Mouse (Mus musculus): ENCODE measurements at regions not wholly inside any gene's neighbourhood (a gene's known extent, or its start where the extent isn't known, plus 50 kb on each side); places are given as distances from the start of the nearest gene placed in this dataset.
A peak's percentile ranks its signal among the peaks of the same experiment; 100 is the strongest.

DNA sequence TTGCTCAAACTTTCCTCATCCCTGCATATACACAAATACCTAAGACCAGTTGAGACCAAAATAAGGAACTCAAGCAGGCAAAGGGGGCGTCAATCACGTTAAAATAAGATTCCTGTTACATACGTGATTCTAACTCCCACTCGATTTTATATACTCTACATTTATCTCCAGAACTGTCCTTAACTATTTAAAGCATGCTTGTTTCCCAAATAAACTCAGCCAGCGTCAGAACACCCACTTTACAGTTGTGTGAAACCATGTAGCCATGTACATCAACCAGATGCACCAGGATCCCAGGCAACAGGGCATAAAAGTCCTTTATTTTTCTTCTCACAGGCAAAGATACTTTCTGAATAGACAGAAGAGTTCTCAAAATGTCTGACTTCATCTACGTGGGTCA is 61.5 kb downstream of the Ccna1 start:
- DNase-seq (ENCODE audit: low spot score) = no peak

DNA sequence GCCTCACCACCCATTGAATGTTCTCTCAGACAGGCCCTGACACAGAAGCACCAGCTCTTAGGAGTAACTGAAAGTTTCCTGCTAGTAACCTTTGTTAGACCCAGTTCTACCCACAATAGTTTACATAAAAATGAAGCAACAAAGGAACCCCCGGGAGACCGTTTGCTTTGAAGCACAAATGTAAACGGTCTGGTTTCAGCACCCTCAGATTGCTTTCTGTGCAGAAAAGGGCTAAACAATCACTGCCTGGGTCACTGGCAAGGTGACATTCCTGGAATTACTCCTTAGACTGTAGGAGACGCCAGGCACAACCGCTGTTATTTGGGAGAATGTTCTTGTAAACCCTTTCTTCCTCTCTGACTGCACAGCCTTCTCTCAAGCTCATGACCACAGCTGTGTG is 65.2 kb downstream of the Ccna1 start:
- DNase-seq (ENCODE audit: low spot score) = no peak

DNA sequence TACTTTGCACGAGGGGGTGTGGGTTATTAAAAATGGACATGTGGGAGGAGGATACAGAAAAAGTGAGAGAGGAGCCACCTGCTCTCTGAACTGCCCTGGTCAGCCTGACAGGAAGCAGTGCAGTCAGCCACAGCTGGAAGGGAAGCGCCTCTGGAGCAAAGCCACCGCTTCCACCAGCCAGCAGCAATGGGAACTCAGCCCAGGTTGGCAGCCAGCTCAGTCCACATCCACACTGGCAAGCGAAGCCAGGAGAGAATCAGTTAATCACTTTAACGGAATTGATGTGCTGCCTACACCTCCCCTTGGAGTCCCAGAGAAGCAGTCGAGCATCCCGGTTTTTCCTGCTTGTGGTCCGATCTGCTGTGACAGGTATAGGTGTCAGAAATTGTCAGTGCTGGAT is 65.9 kb downstream of the Ccna1 start:
- DNase-seq (ENCODE audit: low spot score) = peak; percentile 46

- no peak for DNase-seq (ENCODE audit: low spot score)
Observed at GRCm38 (mm10) chr3:54981488-54981887, 65.8 kb upstream of the Sertm1 start.

DNA sequence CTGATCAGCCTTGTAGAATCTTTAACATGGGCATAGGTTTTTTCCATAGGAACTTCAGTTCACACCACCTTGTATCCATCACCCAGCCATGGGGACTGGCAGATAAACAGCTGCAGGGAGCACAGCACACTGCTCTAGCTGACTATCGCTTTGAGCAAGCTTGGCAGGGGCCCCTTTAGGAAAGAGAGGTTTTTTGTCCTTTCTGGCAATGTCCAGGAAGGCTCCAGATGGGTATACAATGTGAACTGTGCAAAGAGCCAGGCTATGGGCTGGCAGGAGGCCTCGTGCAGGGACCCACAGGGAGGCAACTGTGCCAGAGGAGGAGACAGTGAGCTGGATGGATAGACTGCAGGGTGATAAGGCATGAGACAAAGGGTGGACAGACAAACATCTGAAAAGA is 64.6 kb upstream of the Sertm1 start:
- no peak for DNase-seq (ENCODE audit: low spot score)

DNA sequence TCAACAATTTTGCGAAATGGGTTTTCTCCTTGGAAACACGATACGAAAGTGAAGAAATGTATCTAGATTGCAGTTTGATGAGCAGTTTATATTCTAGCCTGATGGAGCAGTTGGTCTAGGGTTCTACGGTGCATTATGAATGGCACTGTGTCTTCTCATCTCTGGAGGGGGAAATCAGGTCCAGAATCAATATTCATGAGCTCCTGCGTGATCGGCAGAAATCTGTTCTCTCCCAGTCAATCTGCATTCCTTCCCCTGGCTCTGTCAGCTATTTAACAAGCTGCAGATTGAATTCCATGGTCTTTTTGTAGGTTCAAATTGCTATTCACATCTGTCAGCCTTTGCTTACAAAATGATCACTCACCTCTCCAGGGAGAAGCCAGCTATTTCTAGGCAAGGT is 49.8 kb upstream of the Sertm1 start:
- no peak for DNase-seq (ENCODE audit: low spot score)
